Mouse (Mus musculus) forebrain, postnatal 0 days (tissue): ENCODE results near the gene Wdr11. TPM values are rescaled to one million over a fixed set of nuclear protein-coding genes. Genes with fewer than 3 reads are reported as not detected.

ENCODE experiments used
- ATAC-seq: fragments of 200-750 bp; cut with Nextera tagmentation; 2 replicates; pipeline ENCODE4 v1.8.0; 2017; ENCODE audit warnings: mild to moderate bottlenecking, moderate library complexity
- DNase-seq: peaks from one replicate; pipeline ENCODE4 v3.0.0-alpha.2; 2015
- H3K27ac ChIP-seq: fragments of 300-500 bp; sonication (generic); 2 replicates; pipeline ENCODE4 v1.5.1; 2014; ENCODE audit warnings: low read depth, mild to moderate bottlenecking, antibody characterized with exemption, low read length, moderate library complexity, mixed read lengths
- H3K27me3 ChIP-seq: fragments of 300-500 bp; sonication (generic); 2 replicates; pipeline ENCODE4 v1.6.1; 2014; ENCODE audit warnings: mild to moderate bottlenecking, low read length, mixed read lengths; ENCODE audit not compliant: insufficient read depth
- H3K36me3 ChIP-seq: fragments of 300-500 bp; sonication (generic); 2 replicates; pipeline ENCODE4 v1.6.1; 2014; ENCODE audit warnings: mild to moderate bottlenecking, moderate library complexity; ENCODE audit not compliant: insufficient read depth
- H3K4me1 ChIP-seq: fragments of 300-500 bp; sonication (generic); 2 replicates; pipeline ENCODE4 v1.6.1; 2014; ENCODE audit warnings: antibody characterized with exemption; ENCODE audit not compliant: insufficient read depth
- H3K4me2 ChIP-seq: fragments of 300-500 bp; sonication (generic); 2 replicates; pipeline ENCODE4 v1.6.1; 2014; ENCODE audit warnings: low read depth, mild to moderate bottlenecking, moderate library complexity
- H3K4me3 ChIP-seq: fragments of 300-500 bp; sonication (generic); 2 replicates; pipeline ENCODE4 v1.5.1; 2014; ENCODE audit warnings: low read depth, low read length, mixed read lengths
- H3K9ac ChIP-seq: fragments of 300-500 bp; sonication (generic); 2 replicates; pipeline ENCODE4 v1.6.1; 2014; ENCODE audit warnings: mild to moderate bottlenecking
- H3K9me3 ChIP-seq: fragments of 300-500 bp; sonication (generic); 2 replicates; pipeline ENCODE4 v1.6.1; 2016; ENCODE audit warnings: low read length
- CTCF ChIP-seq: sonication (generic); IDR thresholded peaks from 2 replicates; pipeline ENCODE4 v1.5.1; 2016; ENCODE audit warnings: antibody characterized with exemption, control low read depth, low read depth
- WGBS: fragments of 180-500 bp; shearing (Covaris S2); extraction: QIAGEN DNeasy Blood & Tissue Kit; methylation state at CpG from one replicate; pipeline ENCODE4 v1.1.7; 2014; 5-methylcytosine and 5-hydroxymethylcytosine counted together
- polyA plus RNA-seq: library from polyadenylated mRNA; unstranded; fragments of >200 nt; fragmentation: Nextera tagmentation; extraction: Ambion mirVana; gene quantifications from 2 replicates; pipeline ENCODE4 v1.2.1, GENCODE M21; 2015
- total RNA-seq: library from RNA; depleted of rRNA; stranded (reverse); fragments of >200 nt; gene quantifications from 2 replicates; pipeline ENCODE4 v1.2.3, GENCODE M21; 2014

The Wdr11 gene
- total and polyA plus RNA-seq, 2 experiments from 2014 or later, result 29.5 to 42.6 TPM

- peak; percentile 58 for TF ChIP-seq CTCF
- Histone ChIP-seq H3K9ac (no peak overlapping the region), H3K4me1 (no peaks in the 10 kb centered on the region), H3K27ac (no peak overlapping the region), H3K36me3 (no peaks in the 10 kb centered on the region), H3K27me3 (no peaks in the 10 kb centered on the region; the same call in 1 of the 2 replicates), H3K9me3 (no peaks in the 10 kb centered on the region), H3K4me3 (no peak overlapping the region), H3K4me2 (no peak overlapping the region)
- ATAC-seq (no peak), DNase-seq (peak; percentile 45)
- WGBS, result 51% methylated on average over 10 of the region's 10 CpGs
Observed at GRCm38 (mm10) chr7:129680534-129681210, 89.0 kb downstream of the Wdr11 start.

GRCm38 (mm10) chr7:129682525-129682924, 90.9 kb downstream of the Wdr11 start:
- H3K9me3 ChIP-seq, result no peaks in the 10 kb centered on the region
- DNase-seq, result no peak
- no peak for ATAC-seq
- no peak overlapping the region for H3K27ac ChIP-seq
- TF ChIP-seq CTCF, result no peak
- WGBS, result 81% methylated on average over 3 of the region's 3 CpGs
- no peak overlapping the region for H3K9ac ChIP-seq
- H3K27me3 ChIP-seq, result no peaks in the 10 kb centered on the region; the same call in 1 of the 2 replicates
- no peak overlapping the region for H3K4me2 ChIP-seq
- H3K4me1 ChIP-seq, result no peaks in the 10 kb centered on the region
- no peaks in the 10 kb centered on the region for H3K36me3 ChIP-seq
- no peak overlapping the region for H3K4me3 ChIP-seq

GRCm38 (mm10) chr7:129685326-129685725, 93.7 kb downstream of the Wdr11 start:
- Histone ChIP-seq H3K9ac (no peak overlapping the region), H3K9me3 (no peaks in the 10 kb centered on the region), H3K36me3 (no peaks in the 10 kb centered on the region), H3K4me1 (no peaks in the 10 kb centered on the region), H3K27me3 (no peaks in the 10 kb centered on the region; the same call in none of the 2 replicates), H3K4me3 (no peak overlapping the region), H3K4me2 (no peak overlapping the region), H3K27ac (no peak overlapping the region)
- WGBS, result 81% methylated on average over 5 of the region's 5 CpGs
- no peak for TF ChIP-seq CTCF
- no peak for DNase-seq
- ATAC-seq, result no peak
